Mouse (Mus musculus) cerebellum, adult 11-12 months (tissue): Measurements from ENCODE around the gene Otud7b.
A peak's percentile ranks its signal among the peaks of the same experiment; 100 is the strongest.

Experiments
- DNase-seq: peaks from one replicate; pipeline ENCODE4 v3.0.0; 2022

The Otud7b gene

GRCm38 (mm10) chr3:96087219-96087618 is 17.1 kb upstream of the Otud7b start:
- no peak for DNase-seq

DNA sequence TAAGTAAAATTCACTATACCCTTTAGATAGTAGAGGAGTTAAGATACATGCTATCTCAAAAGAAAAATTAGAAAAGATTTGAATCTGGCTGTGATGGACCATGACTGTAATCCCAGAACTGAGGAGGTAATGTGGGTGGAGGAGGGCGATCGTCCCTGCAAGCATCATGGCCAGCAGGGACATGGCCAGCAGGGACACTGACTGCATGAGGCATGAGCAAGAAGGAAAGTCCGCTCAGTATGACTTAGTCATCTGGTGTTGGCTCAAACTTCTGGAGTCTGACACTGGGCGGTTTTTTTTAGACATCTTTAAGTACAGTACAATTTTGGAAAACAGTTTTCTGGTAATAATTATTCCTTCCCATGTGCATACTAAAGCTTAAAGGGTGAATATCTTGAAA is 16.5 kb upstream of the Otud7b start:
- no peak for DNase-seq

DNA sequence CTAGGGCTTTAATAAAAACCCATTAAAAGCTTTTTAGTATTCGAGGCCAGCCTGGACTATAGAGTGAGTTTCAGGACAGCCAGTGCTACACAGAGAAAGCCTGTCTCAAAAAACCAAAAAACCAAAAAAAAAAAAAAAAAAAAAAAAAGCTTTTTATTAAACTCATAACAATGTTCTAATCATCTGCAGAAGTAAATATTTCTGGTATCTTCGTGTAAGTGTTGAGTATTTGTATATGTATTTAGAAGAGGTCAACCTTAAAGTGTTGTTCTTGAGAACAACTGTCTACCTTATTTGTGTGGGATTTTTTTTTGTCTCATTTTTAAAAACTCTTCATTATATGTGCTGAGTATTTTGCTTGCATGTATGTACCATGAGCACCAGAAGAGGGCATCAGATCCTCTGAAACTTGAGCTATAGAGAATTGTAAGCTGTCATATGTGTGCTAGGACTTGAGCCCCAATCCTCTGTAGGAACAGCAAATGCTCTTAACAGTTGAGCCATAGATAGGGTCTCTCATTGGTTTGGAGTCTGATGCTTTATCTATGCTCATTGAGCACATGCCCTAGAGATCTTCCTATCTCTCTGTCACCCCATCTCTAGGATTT is 14.3 kb upstream of the Otud7b start:
- no peak for DNase-seq

DNA sequence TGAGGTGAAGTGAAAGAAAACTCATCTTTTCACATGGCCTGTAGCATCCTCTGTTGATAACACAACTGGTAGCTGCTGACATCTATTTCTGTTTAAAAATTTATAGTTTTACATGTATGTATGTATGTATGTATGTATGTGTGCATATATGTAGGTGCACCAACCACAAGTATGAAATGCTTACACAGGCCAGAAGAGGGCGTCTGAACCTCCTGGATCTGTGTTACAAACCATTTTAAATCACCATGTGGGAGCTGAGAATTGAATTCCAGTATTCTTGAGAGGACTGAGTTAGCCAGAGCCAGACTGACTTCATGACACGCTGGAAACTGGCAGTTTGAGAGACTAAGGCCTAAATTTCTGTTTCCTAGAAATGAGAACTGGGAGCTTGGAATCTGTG is 13.2 kb upstream of the Otud7b start:
- DNase-seq, result no peak

- no peak for DNase-seq
Observed at GRCm38 (mm10) chr3:96091966-96092365, 12.4 kb upstream of the Otud7b start.

- DNase-seq, result no peak
Observed at GRCm38 (mm10) chr3:96093509-96093908, 10.8 kb upstream of the Otud7b start.

- DNase-seq, result no peak
Observed at GRCm38 (mm10) chr3:96094203-96094602, 10.1 kb upstream of the Otud7b start.

DNA sequence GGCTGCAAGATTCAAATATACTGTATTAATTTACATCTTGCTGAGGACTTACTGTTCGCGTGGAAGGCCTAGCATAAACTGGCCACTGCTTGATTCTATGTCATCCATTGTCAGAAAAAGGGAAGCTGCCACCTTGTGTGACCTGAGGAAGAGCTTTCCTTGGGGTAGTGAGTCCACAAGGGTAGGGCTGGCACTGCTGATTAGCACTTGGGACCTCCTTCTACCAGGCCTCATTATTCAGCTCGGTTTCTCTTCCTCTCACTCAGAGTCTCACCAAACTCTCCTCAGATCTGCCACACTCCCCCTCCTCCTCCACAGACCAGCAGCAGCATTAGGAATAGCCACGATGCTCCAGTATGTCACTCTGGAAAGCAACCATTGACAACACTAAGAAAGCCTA is 6.2 kb upstream of the Otud7b start:
- DNase-seq, result no peak

DNA sequence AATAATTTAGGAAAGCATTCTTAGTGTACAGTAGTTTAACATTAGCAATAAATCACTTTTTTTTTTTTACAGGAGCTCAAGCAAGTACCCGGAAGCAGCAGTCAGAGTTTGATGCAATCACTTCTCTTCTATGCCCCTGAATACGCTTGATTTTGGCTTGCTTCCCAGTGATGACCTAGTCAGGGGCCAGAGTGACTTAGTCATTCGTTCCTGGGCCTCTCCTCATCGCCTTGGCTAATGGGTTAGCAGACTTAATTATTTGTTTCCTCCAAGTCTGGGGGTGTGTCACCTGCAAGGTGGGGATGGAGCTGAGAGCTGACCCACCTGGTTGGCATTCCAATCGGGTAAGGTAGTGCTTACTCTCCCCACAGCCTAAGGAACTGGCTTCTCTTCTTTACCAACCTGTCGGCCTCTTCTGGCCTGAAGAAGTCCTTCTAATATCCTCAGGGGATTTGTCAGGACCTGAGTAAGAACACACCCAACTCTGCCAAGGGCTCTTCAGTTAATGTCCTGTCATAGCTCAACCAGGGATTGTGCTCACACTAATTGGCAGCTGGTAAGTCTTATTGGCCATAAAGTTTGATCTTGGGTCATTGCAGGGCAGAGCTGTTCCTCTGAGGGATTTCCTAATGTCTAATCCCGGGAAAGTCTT is 5.6 kb upstream of the Otud7b start:
- DNase-seq, result no peak

DNA sequence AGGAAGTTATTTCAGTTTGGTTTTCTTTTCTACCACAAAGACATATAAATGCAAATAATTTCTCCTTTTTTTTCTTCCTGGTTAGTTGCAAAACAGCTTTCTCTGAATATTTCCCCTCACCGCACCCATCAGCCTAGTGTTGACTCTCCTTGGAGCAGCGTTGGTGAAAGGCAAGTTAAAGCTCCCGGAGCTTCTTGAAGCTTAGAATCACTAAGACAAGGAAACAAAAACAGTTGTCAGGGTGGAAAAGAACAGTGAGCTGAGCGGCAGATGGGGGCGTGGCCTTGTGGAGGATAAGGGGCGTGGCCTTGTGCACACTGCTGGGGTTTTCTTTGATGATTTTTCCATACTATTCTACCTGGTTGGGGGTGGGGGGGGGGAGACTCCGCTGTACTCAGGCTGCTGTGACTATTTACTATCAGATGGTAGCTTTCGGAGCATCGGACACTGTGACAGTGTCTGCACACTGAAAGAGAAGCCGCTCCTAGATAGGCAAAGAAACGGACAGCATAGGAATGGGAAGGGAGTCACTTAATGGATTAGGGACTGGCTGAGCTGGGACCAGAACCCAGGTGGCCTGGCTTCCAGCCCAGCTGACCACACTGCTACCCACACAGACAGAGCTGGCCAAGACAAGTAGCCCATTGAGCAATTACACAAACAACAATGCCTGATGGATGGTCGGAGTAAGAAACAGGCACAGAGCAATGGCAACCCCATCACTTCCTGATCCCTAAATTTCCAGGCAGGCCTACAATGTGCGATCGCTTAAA is 2.0 kb upstream of the Otud7b start:
- peak; percentile 52 for DNase-seq

DNA sequence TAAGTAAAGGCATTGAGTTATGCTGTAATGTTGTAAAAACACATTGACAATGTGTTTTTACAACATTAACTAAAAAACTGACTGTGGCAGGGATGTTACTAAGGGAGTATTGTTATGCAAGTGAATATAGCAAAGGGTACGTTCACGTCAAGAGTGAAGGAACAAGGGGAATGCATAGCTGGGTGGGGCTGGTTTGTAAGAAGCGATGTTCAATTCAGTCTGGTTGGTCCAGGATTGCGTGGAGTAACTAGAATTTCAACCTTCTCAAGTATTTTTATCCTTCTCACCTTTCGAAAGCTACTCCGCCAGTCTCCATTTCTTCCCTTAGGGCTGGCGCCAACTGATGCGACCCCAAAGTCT is 446 bp upstream of the Otud7b start:
- DNase-seq, result no peak

DNA sequence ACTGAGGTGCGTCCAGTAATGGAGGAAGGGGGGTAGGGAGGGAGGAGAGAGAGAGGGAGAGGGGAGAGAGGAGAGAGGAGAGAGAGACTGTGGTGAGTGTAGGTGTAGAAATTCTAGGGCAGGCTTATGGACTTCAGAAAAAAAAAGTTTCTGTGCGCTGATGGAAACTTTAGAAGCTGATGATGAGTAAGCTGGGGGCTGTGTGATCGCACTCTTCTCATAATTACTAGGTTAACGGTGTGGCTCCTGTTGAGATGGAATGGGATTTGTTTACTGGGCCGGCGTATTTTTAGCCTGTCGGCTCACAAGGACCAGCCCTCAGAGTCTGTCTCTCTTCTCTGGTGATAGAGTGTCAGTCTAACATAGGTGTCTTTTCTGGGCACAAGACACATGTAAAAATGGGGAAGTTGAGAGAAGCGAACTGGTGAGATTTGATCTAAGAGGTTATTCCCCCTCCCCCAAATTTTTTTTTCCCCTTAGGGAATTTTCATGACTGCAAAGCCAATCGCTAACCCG is 963 bp downstream of the Otud7b start:
- no peak for DNase-seq

- DNase-seq, result no peak
Observed at GRCm38 (mm10) chr3:96106151-96106550, 1.8 kb downstream of the Otud7b start.

DNA sequence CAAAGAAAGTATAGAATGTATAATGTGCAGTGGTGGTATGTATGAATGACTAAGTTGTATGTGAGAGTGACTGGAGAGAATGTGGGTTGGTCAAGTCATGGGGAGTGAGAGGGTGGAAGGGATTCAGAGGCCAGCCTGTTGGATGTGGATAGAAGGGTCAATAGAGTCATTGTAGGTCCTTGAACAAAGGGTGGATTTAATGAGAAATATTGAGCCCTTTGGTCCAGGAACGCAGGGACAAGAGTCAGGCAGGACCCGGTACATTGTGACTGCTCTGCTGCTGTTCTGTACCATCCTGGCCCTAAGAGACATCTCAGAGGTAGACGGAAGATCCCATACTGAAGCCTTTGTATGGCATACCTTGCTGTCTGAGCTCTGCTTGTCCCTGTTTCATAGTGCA is 4.0 kb downstream of the Otud7b start:
- no peak for DNase-seq

DNA sequence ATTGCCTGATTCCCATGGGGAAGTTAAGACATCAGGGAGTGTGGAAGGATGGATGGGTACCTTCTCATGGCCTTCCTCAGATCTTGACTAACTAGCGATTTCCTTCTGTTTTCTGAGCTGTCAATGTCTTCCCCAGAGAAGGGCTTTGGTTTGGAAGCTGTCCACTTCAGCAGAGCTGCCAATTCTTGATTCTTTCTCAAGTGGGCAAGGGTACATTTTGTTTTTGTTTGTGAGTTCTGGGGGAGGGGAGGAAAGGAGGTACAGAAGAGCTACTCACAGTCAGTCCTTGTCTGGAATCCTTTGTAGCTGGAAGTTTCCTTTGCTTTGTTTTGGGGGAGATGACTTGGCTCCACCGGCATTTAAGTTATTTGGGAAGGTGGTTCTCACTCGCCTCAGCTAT is 8.9 kb downstream of the Otud7b start:
- no peak for DNase-seq

- DNase-seq, result no peak
Observed at GRCm38 (mm10) chr3:96118142-96118541, 13.8 kb downstream of the Otud7b start.

- no peak for DNase-seq
Observed at GRCm38 (mm10) chr3:96118702-96119101, 14.4 kb downstream of the Otud7b start.

GRCm38 (mm10) chr3:96124235-96124634 is 19.9 kb downstream of the Otud7b start:
- no peak for DNase-seq

GRCm38 (mm10) chr3:96128128-96128527 is 23.8 kb downstream of the Otud7b start:
- DNase-seq, result no peak

DNA sequence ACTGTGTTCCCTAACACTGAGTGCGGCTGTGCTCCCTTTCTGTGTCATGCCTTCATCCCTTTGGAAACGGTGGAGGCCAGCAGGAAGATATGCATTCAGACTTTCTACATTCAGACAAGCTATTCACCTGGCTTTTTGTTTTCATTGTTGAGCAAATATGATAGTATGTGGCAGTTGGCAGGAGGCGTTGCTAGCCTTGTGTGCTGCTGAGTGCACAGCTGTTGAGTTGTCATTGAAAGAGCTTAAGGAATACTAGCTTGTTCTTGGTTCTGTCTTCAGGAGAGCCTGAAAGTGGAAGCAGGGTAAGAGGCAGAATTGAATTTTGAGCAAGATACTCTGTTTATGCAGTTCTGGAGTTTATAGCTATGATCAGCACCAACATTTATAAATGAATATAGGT is 28.2 kb downstream of the Otud7b start:
- no peak for DNase-seq

DNA sequence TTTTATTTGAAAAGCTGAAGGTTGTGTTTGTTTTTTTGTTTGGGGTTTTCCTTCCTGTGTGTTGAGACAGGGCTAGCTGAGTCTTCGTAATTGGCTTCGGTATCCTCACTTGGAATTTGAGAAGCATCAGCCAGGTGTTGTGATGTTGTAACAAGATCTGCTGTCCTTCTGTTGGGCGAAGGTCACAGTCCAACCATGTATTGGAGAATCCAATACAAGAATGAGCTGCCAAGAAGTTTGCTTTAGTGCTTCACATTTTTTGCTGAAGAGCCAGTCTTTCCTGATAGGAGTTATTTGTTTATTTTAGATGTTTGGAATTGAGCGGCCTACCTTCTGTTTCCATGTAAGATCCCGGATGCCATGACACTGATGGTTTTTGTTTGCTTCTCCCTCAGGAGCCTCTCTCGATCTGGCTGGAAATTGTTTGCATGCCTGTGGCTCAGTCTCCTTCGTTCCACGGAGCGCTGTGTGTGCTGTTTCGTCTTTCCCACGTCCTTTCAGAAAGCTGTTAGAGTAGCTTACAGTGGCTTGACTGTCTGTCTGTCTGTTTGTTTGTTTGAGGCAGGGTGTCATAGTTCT is 29.1 kb downstream of the Otud7b start:
- DNase-seq, result no peak

DNA sequence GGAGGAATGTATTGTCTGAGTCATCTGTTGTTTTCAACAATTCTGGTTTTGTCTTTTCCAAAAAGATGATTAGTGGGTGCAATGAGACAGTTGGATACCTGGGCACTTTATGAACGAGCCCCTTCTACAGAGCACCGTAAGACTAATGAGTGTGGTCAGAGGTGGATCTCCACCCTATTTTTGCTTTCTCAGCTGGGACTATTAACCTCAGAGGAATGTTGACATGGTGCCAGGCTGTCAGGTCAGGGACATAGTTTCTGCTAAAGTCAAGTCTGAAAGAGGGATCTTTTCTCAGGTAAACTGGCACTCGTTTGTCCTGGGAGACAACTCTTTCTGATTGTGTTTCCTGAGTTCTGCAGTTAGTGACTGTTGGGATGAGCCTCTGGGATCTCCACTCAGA is 30.7 kb downstream of the Otud7b start:
- no peak for DNase-seq

- DNase-seq, result peak; percentile 39
Observed at GRCm38 (mm10) chr3:96147950-96148349, 43.6 kb downstream of the Otud7b start.

DNA sequence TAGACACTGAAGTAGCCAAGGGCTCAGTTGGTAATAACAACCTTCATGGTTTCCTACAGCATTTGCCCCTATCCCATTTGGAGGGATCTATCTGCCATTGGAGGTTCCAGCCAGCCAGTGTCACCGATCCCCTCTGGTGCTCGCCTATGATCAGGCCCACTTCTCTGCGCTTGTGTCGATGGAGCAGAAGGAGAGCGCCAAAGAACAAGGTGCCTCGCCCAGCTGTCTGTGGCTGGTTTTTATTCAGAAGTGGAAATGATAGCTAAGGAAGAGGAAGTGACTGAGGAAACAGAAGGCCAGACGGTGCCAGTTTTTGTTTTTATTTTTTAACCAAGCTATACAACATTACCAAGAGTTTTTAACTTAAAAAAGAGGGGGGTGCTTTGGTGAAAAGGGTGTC is 47.5 kb downstream of the Otud7b start:
- DNase-seq, result no peak
